Mouse (Mus musculus) testis, postnatal 14 days (tissue): ENCODE measurements around the gene Poglut1.
A peak's percentile ranks its signal among the peaks of the same experiment; 100 is the strongest.
"Not testable (repeated sequence)": the region's sequence is repeated elsewhere in the genome, so short reads cannot be mapped to it uniquely, and the experiment has no call there.

Source experiments
- DNase-seq: peaks from one replicate; pipeline ENCODE4 v3.0.0; 2021; ENCODE audit warnings: low spot score

Poglut1 gene

GRCm38 (mm10) chr16:38536544-38537146 lies 13.4 kb downstream of the Poglut1 start:
- peak; percentile 24 for DNase-seq

- no peak for DNase-seq
Observed at GRCm38 (mm10) chr16:38526264-38526663, 23.8 kb downstream of the Poglut1 start.

GRCm38 (mm10) chr16:38522129-38523084 lies 27.7 kb downstream of the Poglut1 start, which contains the start of gene Timmdc1:
Gene Timmdc1, minus strand, starts transcription at chr16:38522663.
- peak; percentile 94 for DNase-seq

- no peak for DNase-seq
Observed at GRCm38 (mm10) chr16:38521211-38521987, 28.7 kb downstream of the Poglut1 start.

GRCm38 (mm10) chr16:38519140-38519539 lies 30.9 kb downstream of the Poglut1 start:
- DNase-seq: no peak

- no peak for DNase-seq
Observed at GRCm38 (mm10) chr16:38510846-38511245, 39.2 kb downstream of the Poglut1 start.

GRCm38 (mm10) chr16:38506041-38506634 lies 43.9 kb downstream of the Poglut1 start:
- DNase-seq: peak; percentile 33

- no peak for DNase-seq
Observed at GRCm38 (mm10) chr16:38503528-38503927, 46.5 kb downstream of the Poglut1 start.

- no peak for DNase-seq
Observed at GRCm38 (mm10) chr16:38502469-38502868, 47.6 kb downstream of the Poglut1 start.

- no peak for DNase-seq
Observed at GRCm38 (mm10) chr16:38496604-38497140, 53.4 kb downstream of the Poglut1 start.

- DNase-seq: no peak
Observed at GRCm38 (mm10) chr16:38493890-38494289, 56.2 kb downstream of the Poglut1 start.

- DNase-seq: no peak
Observed at GRCm38 (mm10) chr16:38492551-38492950, 57.5 kb downstream of the Poglut1 start.

- DNase-seq: peak; percentile 30
Observed at GRCm38 (mm10) chr16:38483582-38484309, 66.3 kb downstream of the Poglut1 start.

GRCm38 (mm10) chr16:38482780-38483562 lies 67.1 kb downstream of the Poglut1 start:
- DNase-seq: no peak

- no peak for DNase-seq
Observed at GRCm38 (mm10) chr16:38481327-38481726, 68.7 kb downstream of the Poglut1 start.

- DNase-seq: no peak
Observed at GRCm38 (mm10) chr16:38478296-38478695, 71.8 kb downstream of the Poglut1 start.

- DNase-seq: not testable (repeated sequence)
Observed at GRCm38 (mm10) chr16:38477241-38477608, 72.8 kb downstream of the Poglut1 start.

- peak; percentile 23 for DNase-seq
Observed at GRCm38 (mm10) chr16:38476312-38477240, 73.5 kb downstream of the Poglut1 start.
